Mouse (Mus musculus) inflammation-experienced regulatory T-cells, adult 6 months (primary cell): ENCODE data around the gene Kif5a. TPM values are rescaled to one million over a fixed set of nuclear protein-coding genes. Genes with fewer than 3 reads are reported as not detected.
"Not testable (repeated sequence)": the region's sequence is repeated elsewhere in the genome, so short reads cannot be mapped to it uniquely, and the experiment has no call there.

ENCODE experiments used
- ATAC-seq: one replicate; pipeline ENCODE4 v1.8.0; 2017
- polyA plus RNA-seq, 3 experiments: library from polyadenylated mRNA; unstranded; fragments of 100-300 nt; shearing (Covaris generic); gene quantifications; one replicate each; pipeline ENCODE4 v1.2.1; 2017

Gene Kif5a
- polyA plus RNA-seq, 3 experiments from 2014 or later: 0.16 to 0.19 TPM; not detected in 1

- no peak for ATAC-seq
Observed at GRCm38 (mm10) chr10:127213704-127214421, 49.3 kb downstream of the Kif5a start.

GRCm38 (mm10) chr10:127213272-127213671 is 49.9 kb downstream of the Kif5a start:
- ATAC-seq: no peak

GRCm38 (mm10) chr10:127211414-127211854 is 51.7 kb downstream of the Kif5a start, which contains the start of gene Pip4k2c:
Pip4k2c (minus strand) TSS chr10:127211585.
- ATAC-seq: peak; percentile 95

- ATAC-seq: peak; percentile 40
Observed at GRCm38 (mm10) chr10:127210961-127211405, 52.2 kb downstream of the Kif5a start.

GRCm38 (mm10) chr10:127209928-127210570 is 53.1 kb downstream of the Kif5a start:
- no peak for ATAC-seq

GRCm38 (mm10) chr10:127208921-127209320 is 54.2 kb downstream of the Kif5a start:
- no peak for ATAC-seq

- no peak for ATAC-seq
Observed at GRCm38 (mm10) chr10:127205373-127205772, 57.8 kb downstream of the Kif5a start.

GRCm38 (mm10) chr10:127204589-127204988 is 58.6 kb downstream of the Kif5a start:
- no peak for ATAC-seq

GRCm38 (mm10) chr10:127203106-127203505 is 60.0 kb downstream of the Kif5a start:
- no peak for ATAC-seq

- no peak for ATAC-seq
Observed at GRCm38 (mm10) chr10:127200279-127200678, 62.9 kb downstream of the Kif5a start.

- no peak for ATAC-seq
Observed at GRCm38 (mm10) chr10:127199474-127199873, 63.7 kb downstream of the Kif5a start.

- no peak for ATAC-seq
Observed at GRCm38 (mm10) chr10:127199068-127199467, 64.1 kb downstream of the Kif5a start.

- ATAC-seq: no peak
Observed at GRCm38 (mm10) chr10:127198492-127198891, 64.7 kb downstream of the Kif5a start.

- ATAC-seq: no peak
Observed at GRCm38 (mm10) chr10:127197505-127198110, 65.5 kb downstream of the Kif5a start.

GRCm38 (mm10) chr10:127197104-127197503 is 66.0 kb downstream of the Kif5a start:
- no peak for ATAC-seq

GRCm38 (mm10) chr10:127196392-127196791 is 66.8 kb downstream of the Kif5a start:
- ATAC-seq: no peak

- ATAC-seq: peak; percentile 52
Observed at GRCm38 (mm10) chr10:127195328-127196129, 67.6 kb downstream of the Kif5a start, which contains the start of gene Dtx3. Dtx3 (minus strand) TSS chr10:127195728.

GRCm38 (mm10) chr10:127194428-127195327 is 68.5 kb downstream of the Kif5a start:
- peak; percentile 49 for ATAC-seq

- ATAC-seq: no peak
Observed at GRCm38 (mm10) chr10:127193011-127193410, 70.1 kb downstream of the Kif5a start.

GRCm38 (mm10) chr10:127192057-127192328 is 71.2 kb downstream of the Kif5a start:
- not testable (repeated sequence) for ATAC-seq

GRCm38 (mm10) chr10:127191191-127192056 is 71.7 kb downstream of the Kif5a start:
- ATAC-seq: no peak
